Mouse (Mus musculus) stomach, embryonic 16.5 days (tissue): Measurements from ENCODE around the gene Rcan2. TPM values are rescaled to one million over a fixed set of nuclear protein-coding genes. Genes with fewer than 3 reads are reported as not detected.

Source experiments
- ATAC-seq: fragments of 200-750 bp; cut with Nextera tagmentation; 2 replicates; pipeline ENCODE4 v1.8.0; 2017; ENCODE audit warnings: moderate number of reproducible peaks, moderate TSS enrichment; ENCODE audit not compliant: insufficient read depth, low FRiP score
- H3K27ac ChIP-seq: fragments of 300-500 bp; sonication (generic); 2 replicates; pipeline ENCODE4 v1.5.1; 2014; ENCODE audit warnings: low read length
- H3K27me3 ChIP-seq: fragments of 300-500 bp; sonication (generic); 2 replicates; pipeline ENCODE4 v1.6.1; 2014; ENCODE audit warnings: low read length, control low read depth, mixed read lengths; ENCODE audit not compliant: control insufficient read depth, insufficient read depth
- H3K36me3 ChIP-seq: fragments of 300-500 bp; sonication (generic); 2 replicates; pipeline ENCODE4 v1.6.1; 2014; ENCODE audit warnings: low read length; ENCODE audit not compliant: control insufficient read depth, insufficient read depth
- H3K4me1 ChIP-seq: fragments of 300-500 bp; sonication (generic); 2 replicates; pipeline ENCODE4 v1.6.1; 2014; ENCODE audit warnings: low read length, control low read depth, mixed read lengths; ENCODE audit not compliant: control insufficient read depth, insufficient read depth
- H3K4me2 ChIP-seq: fragments of 300-500 bp; sonication (generic); 2 replicates; pipeline ENCODE4 v1.6.1; 2014; ENCODE audit warnings: low read depth, low read length, mixed read lengths
- H3K4me3 ChIP-seq: fragments of 300-500 bp; sonication (generic); replicated peaks from 2 replicates; pipeline ENCODE4 v1.5.1; 2014; ENCODE audit warnings: mild to moderate bottlenecking, low read length
- H3K9ac ChIP-seq: fragments of 300-500 bp; sonication (generic); 2 replicates; pipeline ENCODE4 v1.6.1; 2014; ENCODE audit warnings: low read length
- H3K9me3 ChIP-seq: fragments of 300-500 bp; sonication (generic); replicated peaks from 2 replicates; pipeline ENCODE4 v1.6.1; 2016; ENCODE audit warnings: low read length, control low read depth; ENCODE audit not compliant: control insufficient read depth
- WGBS: fragments of 180-500 bp; shearing (Covaris S2); extraction: QIAGEN DNeasy Blood & Tissue Kit; methylation state at CpG from one replicate; pipeline ENCODE4 v1.1.7; 2014; 5-methylcytosine and 5-hydroxymethylcytosine counted together
- polyA plus RNA-seq: library from polyadenylated mRNA; unstranded; fragments of >200 nt; fragmentation: Nextera tagmentation; extraction: Ambion mirVana; gene quantifications from 2 replicates; pipeline ENCODE4 v1.2.1, GENCODE M21; 2015

Gene Rcan2
- polyA plus RNA-seq, 1 experiment from 2014 or later: 12.0 TPM

DNA sequence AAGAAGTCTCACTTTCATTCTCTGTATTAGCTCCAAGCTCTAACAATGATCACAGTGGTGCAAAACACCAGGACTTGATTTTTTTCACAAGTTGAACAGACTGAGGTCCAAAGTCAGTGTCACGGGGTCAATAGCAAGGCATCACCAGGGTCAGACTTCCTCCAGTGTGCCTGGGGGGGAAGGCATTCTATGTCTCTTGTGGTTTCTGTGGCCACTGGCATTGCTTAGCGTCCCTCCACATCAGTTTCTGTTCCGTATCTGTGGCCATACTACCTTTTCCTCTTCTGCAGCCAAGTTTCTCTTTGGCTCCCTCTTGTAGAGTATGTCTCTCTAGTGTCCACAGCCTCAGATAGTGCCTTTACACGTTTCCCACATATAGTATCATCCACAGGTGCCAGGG is 252.3 kb downstream of the Rcan2 start:
- H3K4me1 ChIP-seq: no peaks in the 10 kb centered on the region
- no peak overlapping the region for H3K4me3 ChIP-seq
- H3K9ac ChIP-seq: no peak overlapping the region
- no peaks in the 10 kb centered on the region for H3K36me3 ChIP-seq
- WGBS: 80% methylated on average over 4 of the region's 4 CpGs
- no peak for ATAC-seq
- no peaks in the 10 kb centered on the region for H3K27me3 ChIP-seq
- H3K9me3 ChIP-seq: no peaks in the 10 kb centered on the region
- H3K4me2 ChIP-seq: no peak overlapping the region
- no peak overlapping the region for H3K27ac ChIP-seq

DNA sequence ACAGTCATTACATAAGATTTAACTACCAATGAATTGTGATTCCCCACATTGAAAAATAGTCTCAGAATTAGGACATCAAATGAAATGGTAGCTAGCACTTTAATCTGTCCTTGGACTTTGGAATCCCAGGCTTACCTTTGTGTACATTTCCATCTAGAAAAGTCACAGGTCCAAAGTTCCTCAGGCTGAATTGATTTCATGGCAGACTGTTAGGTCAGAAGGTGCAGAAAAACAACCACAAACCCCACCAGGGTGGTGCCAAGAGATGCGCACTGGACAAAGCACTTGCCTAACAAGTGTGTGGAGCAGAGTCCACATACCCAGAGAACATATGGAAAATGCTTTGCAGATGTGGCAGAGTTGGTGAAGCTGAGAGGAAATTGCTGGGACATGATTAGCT is 256.0 kb downstream of the Rcan2 start:
- Histone ChIP-seq H3K9ac (no peak overlapping the region), H3K4me2 (no peak overlapping the region), H3K36me3 (no peaks in the 10 kb centered on the region), H3K4me3 (no peak overlapping the region), H3K9me3 (no peaks in the 10 kb centered on the region), H3K4me1 (no peaks in the 10 kb centered on the region), H3K27ac (no peak overlapping the region), H3K27me3 (no peaks in the 10 kb centered on the region)
- 82% methylated on average over 1 of the region's 1 CpGs for WGBS
- ATAC-seq: no peak

DNA sequence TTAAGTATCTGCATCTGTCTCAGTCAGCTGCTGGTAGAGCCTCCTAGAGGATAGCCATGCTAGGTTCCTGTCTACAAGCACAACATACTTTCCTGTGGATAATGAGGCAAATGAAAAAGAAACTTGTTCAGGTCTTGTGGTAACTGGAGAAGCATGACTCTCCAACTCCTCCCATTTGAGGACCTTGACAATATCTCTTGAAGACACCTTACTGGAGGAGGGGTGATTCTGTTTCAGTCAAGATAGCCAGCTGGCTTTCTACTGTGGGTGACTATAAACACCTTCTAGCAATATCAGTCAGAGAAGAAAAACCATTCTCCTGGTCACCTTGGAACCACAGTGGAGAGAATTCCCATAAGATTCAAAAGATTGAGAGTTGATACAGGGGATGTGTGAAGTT is 257.0 kb downstream of the Rcan2 start:
- Histone ChIP-seq H3K9me3 (no peaks in the 10 kb centered on the region), H3K4me3 (no peak overlapping the region), H3K9ac (no peak overlapping the region), H3K27ac (no peak overlapping the region), H3K27me3 (no peaks in the 10 kb centered on the region), H3K4me1 (no peaks in the 10 kb centered on the region), H3K36me3 (no peaks in the 10 kb centered on the region), H3K4me2 (no peak overlapping the region)
- ATAC-seq: no peak

DNA sequence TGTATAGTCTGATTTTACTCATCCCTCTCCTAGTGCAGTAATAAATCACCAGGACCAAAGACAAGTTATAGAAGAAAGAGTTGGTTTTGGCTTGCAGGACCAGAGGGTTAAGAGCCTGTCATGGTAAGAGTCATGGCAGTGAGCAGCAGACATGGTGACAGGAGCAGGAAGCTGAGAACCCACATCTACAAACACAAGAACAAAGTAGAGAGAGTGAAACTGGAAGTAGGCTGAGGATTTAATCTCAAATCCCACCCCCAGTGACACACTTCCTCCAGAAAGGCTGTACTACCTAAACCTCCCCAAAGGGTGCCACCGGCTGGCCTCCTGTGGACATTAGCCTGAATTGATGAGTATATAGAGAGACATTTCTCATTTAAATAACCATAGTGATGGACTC is 259.6 kb downstream of the Rcan2 start:
- Histone ChIP-seq H3K4me3 (no peak overlapping the region), H3K27me3 (no peaks in the 10 kb centered on the region), H3K4me2 (no peak overlapping the region), H3K27ac (no peak overlapping the region), H3K9ac (no peak overlapping the region), H3K36me3 (no peaks in the 10 kb centered on the region), H3K9me3 (no peaks in the 10 kb centered on the region), H3K4me1 (no peaks in the 10 kb centered on the region)
- 92% methylated on average over 1 of the region's 1 CpGs for WGBS
- no peak for ATAC-seq

DNA sequence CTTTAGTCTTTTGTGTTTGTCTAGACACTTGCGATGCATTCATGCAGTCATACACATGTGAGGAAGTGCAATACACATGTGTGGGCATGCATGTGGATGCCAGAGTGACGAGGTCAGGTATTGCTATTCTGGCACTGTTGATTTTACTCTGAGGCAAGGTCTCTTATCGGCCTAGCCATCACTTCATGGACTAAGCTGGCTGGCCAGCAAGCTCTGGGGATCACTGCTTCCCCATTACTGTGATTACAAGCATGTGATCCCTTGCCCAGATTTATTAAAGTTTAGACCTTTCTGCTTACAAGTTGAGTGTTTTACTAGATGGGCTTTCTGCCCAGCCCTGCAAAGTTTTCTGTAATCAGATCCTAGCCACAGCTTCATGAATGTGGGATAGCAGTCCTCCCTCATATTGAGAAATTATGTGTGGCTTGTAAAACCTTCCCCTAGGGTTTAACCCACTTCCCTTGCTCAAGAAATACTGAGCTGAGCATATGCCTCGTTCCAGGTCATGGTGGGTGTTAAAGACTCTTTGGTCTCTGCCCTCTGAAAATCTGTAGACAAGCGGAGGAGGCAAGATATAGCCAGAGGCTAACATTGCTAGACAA is 260.2 kb downstream of the Rcan2 start:
- ATAC-seq: no peak
- H3K4me1 ChIP-seq: no peaks in the 10 kb centered on the region
- no peaks in the 10 kb centered on the region for H3K9me3 ChIP-seq
- no peak overlapping the region for H3K4me3 ChIP-seq
- no peak overlapping the region for H3K9ac ChIP-seq
- H3K27me3 ChIP-seq: no peaks in the 10 kb centered on the region
- no peak overlapping the region for H3K4me2 ChIP-seq
- whole genome bisulfite sequencing: 74% methylated on average over 5 of the region's 5 CpGs
- H3K27ac ChIP-seq: no peak overlapping the region
- no peaks in the 10 kb centered on the region for H3K36me3 ChIP-seq

DNA sequence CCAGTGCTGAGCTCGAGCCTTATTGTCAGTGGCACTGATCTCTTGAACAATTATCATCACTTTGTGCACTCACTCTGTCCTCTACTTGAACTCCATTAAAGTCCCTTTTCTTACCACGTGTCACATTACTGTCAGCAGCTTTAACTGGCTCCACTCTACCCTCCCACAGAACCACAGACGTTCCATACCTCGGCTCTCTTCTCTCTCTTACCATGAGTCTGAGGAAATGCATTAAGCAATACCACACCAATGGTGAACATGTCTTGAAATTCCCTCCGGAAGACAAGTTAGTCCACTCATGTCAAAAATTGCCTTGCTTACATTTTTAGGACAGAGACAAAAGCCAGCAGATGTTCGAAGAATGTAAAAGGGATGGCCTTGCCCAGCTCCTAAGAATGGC is 267.7 kb downstream of the Rcan2 start:
- Histone ChIP-seq H3K9ac (no peak overlapping the region), H3K4me1 (no peaks in the 10 kb centered on the region), H3K27ac (no peak overlapping the region), H3K4me2 (no peak overlapping the region), H3K9me3 (no peaks in the 10 kb centered on the region), H3K36me3 (no peaks in the 10 kb centered on the region), H3K4me3 (no peak overlapping the region), H3K27me3 (no peaks in the 10 kb centered on the region)
- WGBS: 69% methylated on average over 6 of the region's 6 CpGs
- no peak for ATAC-seq

DNA sequence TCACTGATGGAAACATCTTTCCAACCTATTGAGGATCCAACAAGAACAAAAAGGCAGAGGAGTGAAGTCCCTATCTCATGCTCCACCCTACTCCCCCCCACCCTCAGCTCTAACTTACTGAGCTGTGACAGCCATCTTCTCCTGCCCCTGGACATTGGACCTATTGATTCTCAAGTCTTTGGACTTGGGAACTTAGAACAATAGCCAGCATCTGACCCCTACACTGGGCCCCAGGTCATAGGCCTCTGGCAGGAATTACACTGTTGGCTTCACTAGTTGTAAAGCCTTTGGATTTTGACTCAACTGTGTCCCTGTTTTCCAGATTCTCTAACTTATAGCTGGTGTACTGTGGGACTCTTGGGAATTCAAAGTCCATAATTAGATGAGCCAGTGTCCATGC is 270.5 kb downstream of the Rcan2 start:
- no peaks in the 10 kb centered on the region for H3K27me3 ChIP-seq
- no peaks in the 10 kb centered on the region for H3K36me3 ChIP-seq
- no peak overlapping the region for H3K4me3 ChIP-seq
- no peak overlapping the region for H3K9ac ChIP-seq
- no peaks in the 10 kb centered on the region for H3K9me3 ChIP-seq
- H3K27ac ChIP-seq: no peak overlapping the region
- H3K4me2 ChIP-seq: no peak overlapping the region
- no peaks in the 10 kb centered on the region for H3K4me1 ChIP-seq
- no peak for ATAC-seq

DNA sequence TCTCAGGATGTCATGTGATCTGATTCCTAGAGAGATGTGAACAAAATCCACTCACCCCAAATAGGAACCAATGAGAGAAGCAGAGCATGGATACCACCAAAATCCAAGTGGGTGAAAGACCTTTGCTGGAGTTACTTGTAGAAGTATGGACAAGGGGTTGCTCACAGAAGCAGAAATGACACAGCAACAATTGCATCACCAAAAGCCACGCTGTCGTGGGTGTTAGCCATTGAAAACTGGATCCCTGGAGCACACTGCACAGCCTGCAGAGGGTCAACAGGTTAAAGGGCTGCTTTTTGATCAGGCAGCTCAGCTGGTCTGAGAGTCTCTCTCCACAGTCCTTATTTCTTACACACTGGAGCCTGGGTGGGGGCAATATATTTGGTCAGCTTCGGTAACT is 274.4 kb downstream of the Rcan2 start:
- H3K4me1 ChIP-seq: no peaks in the 10 kb centered on the region
- no peaks in the 10 kb centered on the region for H3K36me3 ChIP-seq
- H3K4me2 ChIP-seq: no peak overlapping the region
- H3K4me3 ChIP-seq: no peak overlapping the region
- H3K27ac ChIP-seq: no peak overlapping the region
- WGBS: 80% methylated on average over 3 of the region's 3 CpGs
- ATAC-seq: no peak
- H3K9ac ChIP-seq: no peak overlapping the region
- no peaks in the 10 kb centered on the region for H3K27me3 ChIP-seq
- H3K9me3 ChIP-seq: no peaks in the 10 kb centered on the region

DNA sequence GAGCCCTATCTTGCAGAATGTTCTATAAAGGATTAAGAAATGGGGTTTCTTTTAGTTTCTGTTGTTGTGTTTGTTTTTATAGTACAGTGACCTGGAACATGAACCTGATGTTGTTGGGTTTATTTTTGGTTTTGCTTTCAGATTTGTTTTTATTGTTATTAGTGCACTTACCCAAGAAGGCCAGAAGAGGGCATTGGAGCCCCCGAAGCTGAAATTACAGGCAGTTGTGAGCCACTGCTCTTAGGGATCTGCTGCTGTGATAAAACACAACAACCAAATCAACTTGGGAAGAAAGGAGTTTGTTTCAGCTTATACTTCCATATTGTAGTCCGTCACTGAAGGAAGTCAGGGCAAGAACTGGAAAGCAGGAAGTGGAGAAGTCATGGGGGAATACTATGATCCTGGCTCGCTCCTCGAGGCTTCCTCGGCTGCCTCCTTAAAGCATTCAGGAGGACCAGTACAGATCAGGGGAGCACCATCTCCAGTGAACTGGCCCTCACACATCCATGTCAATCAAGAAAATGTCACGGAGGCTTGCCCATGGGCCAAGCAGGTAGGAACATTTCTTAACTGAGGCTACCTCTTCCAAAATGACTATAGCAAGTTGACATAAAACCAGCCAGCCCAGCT is 275.0 kb downstream of the Rcan2 start:
- 48% methylated on average over 6 of the region's 6 CpGs for WGBS
- H3K9me3 ChIP-seq: no peaks in the 10 kb centered on the region
- H3K27ac ChIP-seq: no peak overlapping the region
- H3K36me3 ChIP-seq: 0 out of 2 replicates have a peak, but pooled peaks cover under 1% of the 10 kb centered on the region
- ATAC-seq: no peak
- no peaks in the 10 kb centered on the region for H3K27me3 ChIP-seq
- H3K4me1 ChIP-seq: no peaks in the 10 kb centered on the region
- H3K9ac ChIP-seq: no peak overlapping the region
- no peak overlapping the region for H3K4me2 ChIP-seq
- H3K4me3 ChIP-seq: no peak overlapping the region
